Mouse (Mus musculus) spleen, postnatal 10 days (tissue): ENCODE data around the gene Glis2.
A peak's percentile ranks its signal among the peaks of the same experiment; 100 is the strongest.

ENCODE experiments used
- DNase-seq, 2 experiments: peaks; one replicate each; pipeline ENCODE4 v3.0.0; 2021 to 2022; ENCODE audit warnings: low spot score in 2 of 2

Gene Glis2

GRCm38 (mm10) chr16:4593971-4594813 is at the start of gene Glis2:
Gene Glis2 (plus strand): TSS chr16:4594713.
- DNase-seq, result no peak

GRCm38 (mm10) chr16:4544845-4545244 is 49.7 kb upstream of the Glis2 start:
- no peak for DNase-seq

GRCm38 (mm10) chr16:4546838-4547237 is 47.7 kb upstream of the Glis2 start:
- no peak for DNase-seq

GRCm38 (mm10) chr16:4547611-4548010 is 46.9 kb upstream of the Glis2 start:
- no peak for DNase-seq

- peak in 1 of 2 experiments; percentile 38 for DNase-seq
Measured at GRCm38 (mm10) chr16:4548953-4549688, 45.4 kb upstream of the Glis2 start.

GRCm38 (mm10) chr16:4551056-4551455 is 43.5 kb upstream of the Glis2 start:
- DNase-seq, result peak; percentile 39 to 79

GRCm38 (mm10) chr16:4551885-4552284 is 42.6 kb upstream of the Glis2 start:
- DNase-seq, result no peak

GRCm38 (mm10) chr16:4552829-4553550 is 41.5 kb upstream of the Glis2 start:
- DNase-seq, result peak; percentile 31 to 51

GRCm38 (mm10) chr16:4555555-4555954 is 39.0 kb upstream of the Glis2 start:
- DNase-seq, result no peak

- DNase-seq, result no peak
Measured at GRCm38 (mm10) chr16:4557085-4557484, 37.4 kb upstream of the Glis2 start.

GRCm38 (mm10) chr16:4557949-4558348 is 36.6 kb upstream of the Glis2 start:
- DNase-seq, result peak; percentile 48 to 76

GRCm38 (mm10) chr16:4558384-4558979 is 36.0 kb upstream of the Glis2 start:
- peak; percentile 81 to 92 for DNase-seq

GRCm38 (mm10) chr16:4558980-4559631 is 35.4 kb upstream of the Glis2 start:
- peak; percentile 64 to 69 for DNase-seq

GRCm38 (mm10) chr16:4559715-4560144 is 34.8 kb upstream of the Glis2 start, which contains the start of gene Tfap4:
Gene Tfap4 (minus strand): TSS chr16:4559854.
- DNase-seq, result peak; percentile 74 to 86

GRCm38 (mm10) chr16:4560145-4560952 is 34.2 kb upstream of the Glis2 start:
- DNase-seq, result peak; percentile 62 to 78

- peak; percentile 66 to 87 for DNase-seq
Measured at GRCm38 (mm10) chr16:4567912-4568311, 26.6 kb upstream of the Glis2 start.

GRCm38 (mm10) chr16:4570737-4571136 is 23.8 kb upstream of the Glis2 start:
- DNase-seq, result no peak

- no peak for DNase-seq
Measured at GRCm38 (mm10) chr16:4576038-4576437, 18.5 kb upstream of the Glis2 start.

GRCm38 (mm10) chr16:4576873-4577272 is 17.6 kb upstream of the Glis2 start:
- no peak for DNase-seq

- no peak for DNase-seq
Measured at GRCm38 (mm10) chr16:4578630-4579029, 15.9 kb upstream of the Glis2 start.
